Mouse (Mus musculus) ES-Bruce4 (cell line): Measurements from ENCODE around the gene Vps50.

Experiments
- CTCF ChIP-seq: IDR thresholded peaks from one replicate; pipeline ENCODE4 v1.8.1; 2011; ENCODE audit warnings: low read depth, low read length
- EP300 ChIP-seq: IDR thresholded peaks from 2 replicates; pipeline ENCODE4 v1.6.1; 2011; ENCODE audit warnings: low read depth, low read length; ENCODE audit not compliant: insufficient read depth
- POLR2A ChIP-seq: IDR thresholded peaks from one replicate; pipeline ENCODE4 v1.8.1; 2011; ENCODE audit warnings: low read length; ENCODE audit not compliant: insufficient read depth

GRCm38 (mm10) chr6:3487355-3487754, 10.8 kb upstream of the Vps50 start:
- TF ChIP-seq CTCF = no peak
- TF ChIP-seq POLR2A = no peak
- TF ChIP-seq EP300 = no peak
